Mouse (Mus musculus) thymus, postnatal 0 days (tissue): ENCODE data around the gene Endou. TPM values are rescaled to one million over a fixed set of nuclear protein-coding genes. Genes with fewer than 3 reads are reported as not detected.
A peak's percentile ranks its signal among the peaks of the same experiment; 100 is the strongest.

ENCODE experiments used
- DNase-seq: peaks from one replicate; pipeline ENCODE4 v3.0.0-alpha.2; 2015; ENCODE audit warnings: low spot score
- polyA plus RNA-seq: library from polyadenylated mRNA; unstranded; fragments of >200 nt; fragmentation: Nextera tagmentation; extraction: Ambion mirVana; gene quantifications from 2 replicates; pipeline ENCODE4 v1.2.1, GENCODE M21; 2015

Endou gene
- polyA plus RNA-seq, 1 experiment from 2014 or later = 186 TPM

- DNase-seq = no peak
These were observed 24.2 kb upstream of the Endou start for GRCm38 (mm10) chr15:97755361-97755760.

DNA sequence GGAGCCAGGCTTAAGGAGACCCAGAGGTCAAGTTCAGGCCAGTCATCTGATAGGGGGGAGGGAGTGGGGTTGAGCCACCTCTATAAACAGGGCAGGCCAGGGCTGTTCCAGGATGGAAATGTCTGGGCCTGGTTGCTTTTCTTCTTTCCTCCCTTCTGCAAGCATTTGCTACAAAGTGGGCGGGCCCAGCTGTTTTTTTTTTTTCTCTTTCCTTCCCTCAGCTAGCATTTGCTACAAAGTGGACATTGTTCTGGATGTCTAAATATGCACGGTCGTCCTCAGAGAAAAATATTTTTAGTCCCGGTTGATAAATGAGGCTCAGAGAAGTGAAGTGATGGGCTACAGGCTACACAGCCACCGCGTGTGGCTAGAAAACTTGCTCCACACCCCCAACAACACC lies 23.3 kb upstream of the Endou start:
- DNase-seq = no peak

GRCm38 (mm10) chr15:97752491-97752890 lies 21.4 kb upstream of the Endou start:
- no peak for DNase-seq

DNA sequence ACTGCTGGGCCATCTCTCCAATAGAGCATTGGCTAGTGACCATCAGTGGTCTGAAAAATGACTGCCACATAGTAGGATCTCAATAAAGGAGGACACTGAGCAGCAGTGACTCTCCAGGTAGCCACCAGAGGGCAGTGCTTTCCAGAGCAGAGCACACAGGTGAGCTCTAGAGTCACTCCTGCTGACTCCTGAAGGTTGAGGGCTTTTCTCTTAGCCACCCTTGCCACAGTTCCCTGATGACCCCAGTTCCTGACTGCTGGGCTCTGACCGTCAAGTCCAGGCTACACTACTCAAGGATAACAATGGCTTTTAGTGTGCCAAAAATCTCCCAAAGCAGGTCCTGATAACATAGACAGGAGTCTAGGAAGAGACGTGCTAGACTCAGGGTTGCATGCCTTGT lies 20.5 kb upstream of the Endou start:
- DNase-seq = peak; percentile 58

- DNase-seq = peak; percentile 67
These were observed 19.6 kb upstream of the Endou start for GRCm38 (mm10) chr15:97750697-97751096.

- DNase-seq = peak; percentile 54
These were observed 18.7 kb upstream of the Endou start for GRCm38 (mm10) chr15:97749841-97750240.

DNA sequence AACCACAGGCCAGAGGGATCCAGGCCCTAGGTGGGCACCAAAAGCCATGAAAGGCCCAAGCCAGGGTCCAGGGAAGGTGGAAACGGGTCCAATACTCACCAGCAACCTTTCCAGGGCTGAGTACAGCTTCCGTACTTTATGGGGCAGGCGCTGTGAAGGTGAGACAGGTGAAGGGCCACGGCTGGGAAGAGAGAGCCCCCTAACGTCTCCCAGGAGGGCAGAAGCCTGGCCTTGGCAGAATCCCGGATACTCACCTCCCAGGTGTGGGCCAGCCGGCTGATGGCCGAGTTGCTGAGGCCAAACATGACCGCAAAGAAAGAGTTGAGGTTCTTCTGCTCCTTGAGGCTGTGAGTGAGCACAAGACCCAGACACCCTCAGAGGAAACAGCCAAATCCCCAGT lies 18.3 kb upstream of the Endou start:
- DNase-seq = no peak

DNA sequence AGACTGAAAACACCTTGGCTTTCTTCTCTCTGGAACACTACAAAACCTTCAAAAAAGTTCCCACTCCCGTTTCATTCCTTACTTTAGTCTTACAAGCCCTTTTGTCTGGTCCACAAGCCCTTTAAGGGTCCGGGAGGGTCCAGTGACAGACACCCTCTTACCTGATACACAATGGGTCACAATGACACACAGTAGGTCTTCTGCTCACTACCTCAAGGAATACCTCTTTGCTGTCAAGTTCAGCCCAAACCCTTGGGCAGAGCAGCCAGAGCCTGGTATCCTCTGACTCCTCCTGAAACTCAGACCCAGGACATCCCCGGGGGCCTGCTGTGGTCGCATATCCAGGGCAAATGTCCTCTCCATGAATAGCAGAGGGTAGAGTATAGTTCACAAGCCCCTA lies 17.8 kb upstream of the Endou start:
- no peak for DNase-seq

GRCm38 (mm10) chr15:97748309-97748708 lies 17.2 kb upstream of the Endou start:
- DNase-seq = peak; percentile 88

- no peak for DNase-seq
These were observed 16.3 kb upstream of the Endou start for GRCm38 (mm10) chr15:97747486-97747885.

DNA sequence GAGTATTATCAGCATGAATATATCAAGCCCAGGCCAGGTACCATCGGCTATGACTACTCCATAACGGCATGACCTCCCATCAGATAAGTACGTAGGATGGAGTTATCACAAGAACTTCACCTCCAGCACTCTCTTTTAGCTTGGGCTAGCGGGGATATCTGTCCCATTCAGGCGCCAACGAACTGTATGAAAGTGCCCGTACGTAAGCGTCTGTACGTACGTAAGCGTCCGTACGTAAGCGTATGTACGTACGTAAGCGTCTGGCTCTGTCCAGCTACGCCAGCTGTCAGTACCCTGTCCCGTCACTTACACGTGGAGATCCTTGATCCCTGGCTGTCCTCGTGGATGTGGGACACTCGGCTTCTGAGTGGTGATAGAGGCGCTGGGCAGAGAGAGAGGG lies 15.6 kb upstream of the Endou start:
- DNase-seq = no peak

GRCm38 (mm10) chr15:97746278-97746677 lies 15.1 kb upstream of the Endou start:
- no peak for DNase-seq

- DNase-seq = no peak
These were observed 14.2 kb upstream of the Endou start for GRCm38 (mm10) chr15:97745331-97745730.

DNA sequence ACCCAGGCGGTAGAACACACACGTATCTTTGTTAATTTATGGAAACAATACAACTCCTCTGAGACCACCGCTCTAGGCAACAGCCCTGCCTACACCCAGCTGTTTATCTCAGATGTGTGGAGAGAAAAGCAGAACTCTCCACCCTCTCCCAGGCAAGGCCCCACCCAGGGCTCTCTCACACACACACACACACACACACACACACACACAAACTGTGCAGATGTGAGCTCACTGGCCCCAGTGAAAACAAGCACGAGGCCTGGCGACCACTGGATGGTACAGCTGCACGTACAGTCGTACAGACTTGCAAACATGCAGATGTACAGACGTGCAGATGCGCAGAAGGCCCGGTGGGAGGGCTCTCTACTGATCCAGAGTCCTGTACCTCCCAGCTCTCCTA lies 13.8 kb upstream of the Endou start:
- peak; percentile 79 for DNase-seq

GRCm38 (mm10) chr15:97743961-97744525 lies 12.9 kb upstream of the Endou start:
- DNase-seq = peak; percentile 11

GRCm38 (mm10) chr15:97743210-97743609 lies 12.1 kb upstream of the Endou start:
- DNase-seq = peak; percentile 13

GRCm38 (mm10) chr15:97742600-97742999 lies 11.5 kb upstream of the Endou start:
- peak; percentile 40 for DNase-seq

DNA sequence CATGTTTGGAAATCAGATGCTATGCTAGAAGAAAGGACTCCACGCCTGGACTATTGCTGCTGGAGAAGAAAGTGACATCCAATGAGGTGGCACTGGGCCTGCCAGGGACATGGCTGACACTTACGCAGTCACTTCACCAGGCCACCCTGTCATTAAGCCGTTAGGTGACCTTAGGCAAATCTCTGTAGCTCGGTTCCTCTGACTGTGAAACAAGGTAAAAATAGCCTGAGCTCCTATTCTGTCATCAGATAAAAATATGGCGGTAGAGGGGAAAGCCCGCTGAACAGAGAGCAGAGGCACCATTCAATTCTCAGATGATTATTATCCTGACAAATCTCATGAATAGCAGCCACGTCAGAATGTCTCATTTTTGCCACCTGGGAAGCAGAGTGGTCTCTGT lies 10.9 kb upstream of the Endou start:
- peak; percentile 5 for DNase-seq

- peak; percentile 47 for DNase-seq
These were observed 10.5 kb upstream of the Endou start for GRCm38 (mm10) chr15:97741662-97742061.

- no peak for DNase-seq
These were observed 9.2 kb upstream of the Endou start for GRCm38 (mm10) chr15:97740283-97740732.

DNA sequence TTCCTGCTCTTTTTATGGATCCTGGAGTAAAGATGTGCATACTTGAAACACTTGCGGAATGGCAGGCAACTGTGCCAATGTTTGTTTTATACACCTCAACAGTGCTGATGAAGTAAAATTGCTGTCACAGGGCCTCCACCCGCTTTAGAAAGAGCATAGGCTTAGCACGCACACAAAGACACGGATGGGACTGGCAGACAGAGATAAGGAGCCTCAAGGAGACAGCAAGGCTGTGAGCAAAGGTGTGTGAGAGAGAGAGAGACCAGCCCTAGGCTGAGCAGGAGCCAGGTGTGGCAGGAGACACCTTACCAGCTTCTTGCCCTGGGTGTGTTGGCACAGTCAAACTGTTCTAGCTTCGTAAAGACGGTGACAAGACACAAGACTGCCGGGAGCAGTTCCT lies 7.8 kb upstream of the Endou start:
- no peak for DNase-seq

- peak; percentile 26 for DNase-seq
These were observed 849 bp upstream of the Endou start for GRCm38 (mm10) chr15:97731988-97732387.

DNA sequence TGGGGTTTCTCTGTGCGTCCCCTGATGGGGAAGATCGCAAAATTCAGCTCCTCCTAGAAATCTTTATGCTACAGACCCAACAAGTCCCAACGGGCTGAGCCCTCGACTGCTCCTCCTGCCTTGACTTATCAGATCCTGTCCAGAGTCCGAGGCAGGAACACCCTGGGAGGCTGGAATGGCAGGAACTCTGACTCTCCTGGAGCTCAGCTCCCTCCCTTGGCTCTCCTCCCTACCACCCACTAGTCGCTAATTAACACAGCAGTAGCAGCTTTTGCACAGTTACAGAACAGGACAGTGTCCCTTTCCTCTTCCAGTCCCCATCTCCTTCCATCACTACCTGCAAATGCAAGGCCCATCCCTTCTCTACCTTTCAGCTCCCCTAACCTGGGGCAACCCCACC lies 774 bp downstream of the Endou start:
- DNase-seq = peak; percentile 41

DNA sequence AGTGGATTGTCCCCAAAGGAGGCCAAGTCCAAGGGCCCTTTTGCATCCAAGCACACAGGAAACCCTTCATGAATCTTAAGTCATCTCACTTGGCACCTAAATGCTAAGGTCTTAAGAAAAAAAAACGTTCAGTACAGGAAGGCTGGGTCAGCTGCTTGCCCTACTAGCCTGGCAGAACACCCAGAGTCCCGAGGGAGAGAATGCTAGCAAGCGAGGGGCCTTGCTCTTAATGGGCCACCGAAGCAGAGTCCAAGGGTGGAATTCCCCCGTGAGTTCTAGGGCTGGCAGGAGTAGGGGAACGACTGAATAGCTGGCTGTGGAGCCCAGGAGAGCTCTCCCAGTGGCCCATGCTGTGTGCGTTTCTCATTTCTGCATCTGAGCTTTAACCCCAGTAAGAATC lies 2.3 kb downstream of the Endou start:
- no peak for DNase-seq
